Mouse (Mus musculus): ENCODE results near the gene Slc4a8. TPM values are rescaled to one million over a fixed set of nuclear protein-coding genes. Genes with fewer than 3 reads are reported as not detected.
A peak's percentile ranks its signal among the peaks of the same experiment; 100 is the strongest.

Gene Slc4a8
- total RNA-seq (2015; ENCODE audit: low replicate concordance) (2.1 TPM in 1 of 2 replicates, not detected in the other), total RNA-seq (2017; ENCODE audit: low replicate concordance) (0.13 and 0.83 TPM in 2 replicates)

GRCm38 (mm10) chr15:100761419-100762185 lies at the start of gene Slc4a8:
Gene Slc4a8, plus strand, starts transcription at chr15:100761747.
- ATAC-seq (replicated peaks; ENCODE audit: low FRiP score, poor library complexity, severe bottlenecking) = peak; percentile 85

GRCm38 (mm10) chr15:100714470-100714869 lies 47.1 kb upstream of the Slc4a8 start:
- no peak for ATAC-seq (replicated peaks; ENCODE audit: low FRiP score, poor library complexity, severe bottlenecking)

- no peak for ATAC-seq (replicated peaks; ENCODE audit: low FRiP score, poor library complexity, severe bottlenecking)
These were observed 46.1 kb upstream of the Slc4a8 start for GRCm38 (mm10) chr15:100715399-100715993.

DNA sequence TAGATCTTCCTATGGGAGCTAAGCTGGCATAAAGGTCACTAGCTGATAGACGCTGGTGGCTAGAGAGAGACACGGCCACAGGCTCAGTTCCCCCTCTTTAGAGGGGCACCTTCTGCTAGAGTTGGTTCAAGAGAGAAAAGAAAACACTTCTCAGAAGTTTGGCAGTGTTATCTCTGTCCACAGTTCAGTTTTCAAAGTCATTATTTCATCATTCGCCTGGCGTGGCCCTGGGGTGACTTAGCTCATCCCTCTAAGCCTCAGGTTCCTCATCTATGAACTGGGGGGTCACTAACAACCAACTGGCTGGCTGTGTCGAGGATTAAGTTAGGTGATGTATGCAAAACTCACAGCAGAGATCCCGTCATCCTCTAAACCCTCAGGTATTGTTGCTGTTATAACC lies 43.6 kb upstream of the Slc4a8 start:
- no peak for ATAC-seq (replicated peaks; ENCODE audit: low FRiP score, poor library complexity, severe bottlenecking)

GRCm38 (mm10) chr15:100718572-100718971 lies 43.0 kb upstream of the Slc4a8 start:
- ATAC-seq (replicated peaks; ENCODE audit: low FRiP score, poor library complexity, severe bottlenecking) = no peak

DNA sequence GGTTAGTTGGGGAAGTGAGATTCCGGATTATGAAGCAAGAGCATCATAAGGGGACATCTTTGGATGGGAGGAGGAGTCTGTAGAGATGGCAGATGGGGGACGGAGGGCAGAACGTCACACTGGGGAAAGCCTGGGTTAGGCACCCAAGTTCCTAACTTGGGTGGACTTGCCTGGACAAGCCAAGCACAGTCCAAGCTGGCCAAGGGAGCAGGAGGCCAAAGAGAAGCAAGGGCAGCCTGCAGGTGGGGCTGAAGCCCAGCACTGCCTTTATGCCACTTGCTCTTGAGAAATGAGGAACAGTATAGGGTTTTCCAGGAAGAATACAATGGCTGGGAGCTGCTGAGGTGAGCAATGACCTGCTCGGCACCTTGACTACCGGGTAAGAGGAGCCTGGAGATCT lies 42.3 kb upstream of the Slc4a8 start:
- ATAC-seq (replicated peaks; ENCODE audit: low FRiP score, poor library complexity, severe bottlenecking) = no peak

DNA sequence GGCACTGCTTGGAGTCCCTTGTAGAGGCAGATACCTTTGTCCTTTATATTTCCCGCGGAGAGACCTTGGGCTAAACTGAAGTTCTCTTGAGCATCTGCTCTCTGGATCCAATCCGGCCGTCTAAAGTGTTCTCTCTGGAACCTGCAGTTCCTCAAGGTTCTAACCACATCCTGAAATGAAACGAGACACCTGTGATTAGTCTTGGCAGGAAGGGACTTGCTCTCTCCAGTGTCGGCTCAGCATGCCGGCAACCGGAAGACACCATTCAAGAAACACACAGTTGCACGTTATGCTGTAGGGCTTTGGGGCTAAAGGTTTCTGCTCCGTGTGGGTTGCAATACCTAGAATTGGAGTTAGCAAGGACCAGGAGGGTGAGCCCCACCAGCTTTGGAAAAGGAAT lies 41.5 kb upstream of the Slc4a8 start:
- ATAC-seq (replicated peaks; ENCODE audit: low FRiP score, poor library complexity, severe bottlenecking) = no peak

DNA sequence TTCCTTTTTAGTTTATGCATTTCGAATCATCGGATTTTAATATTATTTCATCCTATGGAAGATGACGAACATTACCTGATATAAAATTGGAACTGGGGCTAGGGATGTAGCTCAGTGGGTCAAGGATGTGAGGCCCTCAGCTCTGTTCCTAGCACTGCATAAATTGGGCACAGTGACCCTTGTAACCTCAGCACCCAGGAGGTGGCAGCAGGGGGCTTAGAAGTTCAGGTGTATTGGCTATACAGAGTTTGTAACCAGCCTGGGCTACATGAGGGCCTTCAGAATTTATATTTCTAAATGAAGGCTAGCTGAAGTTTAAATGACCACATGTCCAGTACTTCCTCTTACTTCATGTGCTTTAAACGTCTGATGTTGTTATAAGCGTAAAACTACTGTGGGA lies 40.1 kb upstream of the Slc4a8 start:
- ATAC-seq (replicated peaks; ENCODE audit: low FRiP score, poor library complexity, severe bottlenecking) = no peak

DNA sequence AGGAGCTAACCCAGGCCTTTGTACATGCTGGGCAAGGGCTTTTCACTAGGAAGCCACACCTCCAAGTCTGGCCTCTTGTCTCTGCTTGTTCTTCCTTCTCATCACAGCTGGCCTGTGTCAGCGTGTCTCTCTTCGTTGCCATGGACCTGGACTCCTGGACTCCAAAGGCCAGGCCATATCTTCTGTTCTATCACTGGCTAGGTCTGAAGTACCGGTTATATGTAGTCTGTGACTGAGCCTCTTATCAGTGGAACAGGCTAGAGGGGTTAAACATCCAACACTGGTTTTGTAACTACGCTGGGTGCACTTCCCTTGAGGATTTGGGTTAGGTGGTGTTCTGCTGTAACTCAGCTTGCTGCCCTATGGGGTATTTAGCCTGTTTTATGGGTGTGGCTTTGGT lies 39.5 kb upstream of the Slc4a8 start:
- no peak for ATAC-seq (replicated peaks; ENCODE audit: low FRiP score, poor library complexity, severe bottlenecking)

GRCm38 (mm10) chr15:100722564-100722963 lies 39.0 kb upstream of the Slc4a8 start:
- no peak for ATAC-seq (replicated peaks; ENCODE audit: low FRiP score, poor library complexity, severe bottlenecking)

DNA sequence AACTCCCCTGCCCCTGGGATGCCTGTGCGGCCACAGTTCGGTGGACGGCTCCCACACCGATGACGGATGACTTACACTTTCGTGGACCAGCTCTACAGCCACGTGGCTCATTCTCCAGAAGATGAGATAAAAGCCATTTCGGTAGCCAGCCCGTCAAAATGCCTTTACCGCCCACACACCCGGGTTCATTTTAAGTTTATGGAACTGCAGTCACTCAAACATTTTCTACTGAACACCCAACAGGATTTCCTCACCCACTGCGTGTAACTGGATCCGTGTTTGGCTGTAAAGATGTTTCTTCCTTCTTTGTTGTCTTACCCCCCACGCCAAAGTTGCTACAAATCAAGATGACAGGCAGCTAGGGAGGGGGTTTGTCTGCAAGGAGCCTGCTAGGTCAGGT lies 38.0 kb upstream of the Slc4a8 start:
- ATAC-seq (replicated peaks; ENCODE audit: low FRiP score, poor library complexity, severe bottlenecking) = no peak

DNA sequence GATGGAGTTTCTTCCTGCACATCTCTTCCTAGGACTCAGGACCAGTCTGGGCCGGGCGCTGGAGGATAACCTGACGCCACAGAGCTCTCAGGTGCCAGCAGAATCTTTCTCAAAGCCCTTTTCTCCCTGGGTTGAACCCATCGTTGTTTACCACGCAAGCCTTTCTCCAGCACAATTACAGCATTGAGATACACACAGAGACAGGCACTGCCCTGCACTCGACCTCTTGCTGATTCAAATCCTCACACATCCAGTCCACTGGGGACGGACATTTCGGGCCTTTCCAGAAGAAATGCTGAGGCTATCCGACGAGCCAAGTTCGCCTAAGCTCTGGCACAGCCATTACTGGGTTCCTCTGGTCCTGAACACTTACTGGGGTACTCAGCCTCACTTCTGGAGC lies 34.8 kb upstream of the Slc4a8 start:
- ATAC-seq (replicated peaks; ENCODE audit: low FRiP score, poor library complexity, severe bottlenecking) = no peak

GRCm38 (mm10) chr15:100727834-100728233 lies 33.7 kb upstream of the Slc4a8 start:
- no peak for ATAC-seq (replicated peaks; ENCODE audit: low FRiP score, poor library complexity, severe bottlenecking)

DNA sequence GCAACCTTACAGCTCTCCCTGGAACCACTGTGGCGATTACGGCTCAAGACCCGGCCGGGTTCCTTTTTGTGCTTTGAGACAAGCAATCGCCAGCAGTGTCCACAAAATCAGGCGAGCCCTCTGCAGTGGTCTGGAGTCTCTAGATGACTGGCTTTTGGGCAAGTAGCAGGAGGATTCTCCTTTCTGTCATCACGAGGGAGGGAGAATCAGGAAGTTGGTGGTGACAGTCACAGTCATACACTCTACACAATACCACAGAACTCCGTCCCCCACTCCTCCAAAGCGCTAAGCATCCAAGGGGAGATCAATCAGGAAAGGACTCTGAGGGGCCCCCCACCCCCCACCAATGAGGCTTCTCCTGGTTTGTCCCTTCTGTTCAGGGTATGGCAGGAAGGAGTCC lies 33.0 kb upstream of the Slc4a8 start:
- ATAC-seq (replicated peaks; ENCODE audit: low FRiP score, poor library complexity, severe bottlenecking) = no peak

GRCm38 (mm10) chr15:100729281-100729985 lies 32.1 kb upstream of the Slc4a8 start, which contains the start of gene Galnt6:
Gene Galnt6, minus strand, starts transcription at chr15:100729376.
- peak; percentile 77 for ATAC-seq (replicated peaks; ENCODE audit: low FRiP score, poor library complexity, severe bottlenecking)

DNA sequence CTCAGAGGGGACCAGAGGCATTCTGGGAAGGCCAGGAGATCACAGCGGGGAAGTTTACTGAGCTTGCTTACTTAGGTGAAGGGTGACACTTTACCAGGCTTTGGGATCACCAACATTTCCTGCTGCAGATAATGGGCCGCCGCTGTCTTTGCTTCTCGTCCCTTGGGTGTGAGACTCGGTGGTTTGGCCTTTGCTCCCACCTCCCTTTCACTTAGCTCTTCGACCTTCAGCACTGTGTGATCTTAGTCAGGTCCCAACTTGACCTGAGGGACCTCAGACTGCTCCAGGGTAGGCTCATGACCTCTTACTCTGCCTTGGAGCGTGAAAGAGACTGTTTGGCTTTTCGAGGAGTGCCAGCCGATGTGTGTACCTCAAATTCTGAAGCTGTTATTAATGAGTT lies 30.5 kb upstream of the Slc4a8 start:
- no peak for ATAC-seq (replicated peaks; ENCODE audit: low FRiP score, poor library complexity, severe bottlenecking)

GRCm38 (mm10) chr15:100732580-100732979 lies 29.0 kb upstream of the Slc4a8 start:
- ATAC-seq (replicated peaks; ENCODE audit: low FRiP score, poor library complexity, severe bottlenecking) = no peak

- peak; percentile 83 for ATAC-seq (replicated peaks; ENCODE audit: low FRiP score, poor library complexity, severe bottlenecking)
These were observed 26.2 kb upstream of the Slc4a8 start for GRCm38 (mm10) chr15:100735095-100735952.

- peak; percentile 57 for ATAC-seq (replicated peaks; ENCODE audit: low FRiP score, poor library complexity, severe bottlenecking)
These were observed 25.6 kb upstream of the Slc4a8 start for GRCm38 (mm10) chr15:100735953-100736300.

GRCm38 (mm10) chr15:100737667-100738066 lies 23.9 kb upstream of the Slc4a8 start:
- ATAC-seq (replicated peaks; ENCODE audit: low FRiP score, poor library complexity, severe bottlenecking) = no peak

All from erythroid progenitor cell, adult 5-6 weeks (primary cell).